Comparison of ENCODE assay signal across 8 mouse cellular contexts in the genomic region with DNA sequence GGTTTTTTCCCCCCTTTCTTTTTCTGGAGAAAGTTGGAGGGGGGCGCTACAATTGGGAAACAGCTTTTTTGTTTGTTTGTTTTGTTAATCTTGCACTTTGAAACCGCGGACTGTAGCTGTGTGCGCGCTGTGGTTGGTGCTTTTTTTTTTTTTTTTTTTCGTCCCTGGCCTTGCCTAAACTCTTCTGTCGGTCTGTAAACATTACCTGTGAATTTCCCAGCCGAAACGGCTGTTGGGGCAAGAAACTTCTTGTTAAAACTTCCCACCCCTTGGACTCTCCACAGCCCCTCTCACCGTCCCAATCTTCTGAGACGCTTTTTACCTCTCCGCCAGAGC. TPM values are rescaled to one million over a fixed set of nuclear protein-coding genes. Genes with fewer than 3 reads are reported as not detected.
A peak's percentile ranks its signal among the peaks of the same experiment; 100 is the strongest.
DNase-seq lines count a peak whose midpoint lies in the region; ATAC-seq and TF ChIP-seq lines count a peak whose summit lies in the region.

No protein-coding gene starts in this region.

- no peaks in the 10 kb centered on the region for H3K36me3 ChIP-seq in heart, embryonic 14.5 days (ENCODE audit: control insufficient read depth, insufficient read depth, low read length)
- no peaks in the 10 kb centered on the region for H3K36me3 ChIP-seq in ES-E14 (ENCODE audit: control insufficient read depth, insufficient read depth, low read length, poor library complexity, severe bottlenecking)
- no peaks in the 10 kb centered on the region for H3K36me3 ChIP-seq in hindbrain, embryonic 11.5 days (ENCODE audit: control insufficient read depth, insufficient read depth, low read length)
- peaks cover 44% of the 10 kb centered on the region for H3K36me3 ChIP-seq in megakaryocyte, embryonic 14.5 days (replicated peaks; ENCODE audit: low read length)

- peaks cover 23 to 38% of the 10 kb centered on the region in 2 experiments for H3K4me1 ChIP-seq in heart, embryonic 14.5 days (ENCODE audit: control insufficient read depth in 2 of 2, insufficient read depth in 2 of 2, low read length in 2 of 2)
- peaks cover 0 to 14% of the 10 kb centered on the region in 2 experiments; a peak in 1 of 4 replicates for H3K4me1 ChIP-seq in ES-E14 (ENCODE audit: control insufficient read depth in 2 of 2, insufficient read depth in 2 of 2, low read length in 2 of 2, poor library complexity in 1 of 2)
- peaks cover 6% of the 10 kb centered on the region for H3K4me1 ChIP-seq in hindbrain, embryonic 11.5 days (replicated peaks; ENCODE audit: control insufficient read depth, insufficient read depth, low read length)
- H3K4me1 ChIP-seq in megakaryocyte, embryonic 14.5 days = peaks cover 61% of the 10 kb centered on the region

- peak overlapping the region; percentile 98 for H3K4me2 ChIP-seq in heart, embryonic 14.5 days (ENCODE audit: low read length)
- H3K4me2 ChIP-seq in hindbrain, embryonic 11.5 days (replicated peaks; ENCODE audit: low read depth, low read length) = peak overlapping the region; percentile 83

- no peak for DNase-seq in heart, postnatal 14 days
- DNase-seq in ES-E14 (ENCODE audit: low read depth, low spot score) = no peak
- peak; percentile 22 for DNase-seq in hindbrain, embryonic 11.5 days (ENCODE audit: low spot score)
- DNase-seq in c-Kit-positive CD71-positive TER-119-positive erythroid progenitor cells, embryonic 14.5 days (ENCODE audit: low spot score) = no peak
- DNase-seq in left cerebral cortex, adult 11 months (ENCODE audit: low spot score) = no peak
- DNase-seq in layer of hippocampus, postnatal 36 days = no peak

- 0% methylated on average over 12 of the region's 12 CpGs for WGBS in heart, embryonic 14.5 days
- WGBS in hindbrain, embryonic 11.5 days = under 1% methylated on average over 12 of the region's 12 CpGs

- peak overlapping the region; percentile 5 to 73; a peak in 3 of 4 replicates for H3K27ac ChIP-seq in heart, embryonic 14.5 days (replicated peaks in 1 of 2; ENCODE audit: control insufficient read depth in 1 of 2, insufficient read depth in 1 of 2, low read depth in 2 of 2, low read length in 2 of 2)
- H3K27ac ChIP-seq in ES-E14 (ENCODE audit: insufficient read depth, low read depth, low read length, poor library complexity, severe bottlenecking) = no peak overlapping the region
- no peak overlapping the region for H3K27ac ChIP-seq in hindbrain, embryonic 11.5 days (ENCODE audit: low read depth, low read length)

- H3K27me3 ChIP-seq in heart, embryonic 14.5 days (ENCODE audit: control insufficient read depth, insufficient read depth, low read length) = no peaks in the 10 kb centered on the region
- H3K27me3 ChIP-seq in hindbrain, embryonic 11.5 days (ENCODE audit: control insufficient read depth, insufficient read depth, low read length) = peaks cover 22% of the 10 kb centered on the region
- no peaks in the 10 kb centered on the region for H3K27me3 ChIP-seq in megakaryocyte, embryonic 14.5 days (replicated peaks)

- peak overlapping the region; percentile 49 to 64 for H3K4me3 ChIP-seq in heart, embryonic 14.5 days (ENCODE audit: control insufficient read depth in 1 of 2, insufficient read depth in 1 of 2, low read depth in 1 of 2, low read length in 2 of 2)
- peak overlapping the region; percentile 69 to 70 for H3K4me3 ChIP-seq in ES-E14 (ENCODE audit: insufficient read depth in 1 of 2, low read depth in 1 of 2, low read length in 2 of 2, poor library complexity in 1 of 2, severe bottlenecking in 1 of 2)
- H3K4me3 ChIP-seq in hindbrain, embryonic 11.5 days (ENCODE audit: low read depth, low read length) = peak overlapping the region; percentile 39
- H3K4me3 ChIP-seq in megakaryocyte, embryonic 14.5 days (replicated peaks) = peak overlapping the region; percentile 99

- H3K9ac ChIP-seq in heart, embryonic 14.5 days (ENCODE audit: low read length) = peak overlapping the region; percentile 77
- peak overlapping the region; percentile 35; the same call in 1 of the 2 replicates for H3K9ac ChIP-seq in ES-E14 (ENCODE audit: insufficient read depth, low read depth, low read length, poor library complexity, severe bottlenecking)
- peak overlapping the region; percentile 17 for H3K9ac ChIP-seq in hindbrain, embryonic 11.5 days (ENCODE audit: low read depth, low read length)

- H3K9me3 ChIP-seq in heart, embryonic 14.5 days (ENCODE audit: control insufficient read depth, low read length) = no peaks in the 10 kb centered on the region
- H3K9me3 ChIP-seq in ES-E14 (ENCODE audit: control insufficient read depth, insufficient read depth, low read depth, low read length) = no peaks in the 10 kb centered on the region
- H3K9me3 ChIP-seq in hindbrain, embryonic 11.5 days (ENCODE audit: control insufficient read depth, low read length) = no peaks in the 10 kb centered on the region
- H3K9me3 ChIP-seq in megakaryocyte, embryonic 14.5 days = no peaks in the 10 kb centered on the region

- ATAC-seq in heart, embryonic 14.5 days (ENCODE audit: insufficient number of reproducible peaks, insufficient read depth, low FRiP score, low read depth) = no peak
- no peak for ATAC-seq in hindbrain, embryonic 11.5 days (ENCODE audit: low FRiP score)

- intact Hi-C loops in heart, postnatal 14 days (cut with DNase I) = loop anchor here (1.0 to 5.0 kb wide), 6 partner anchors 38 to 399 kb away; no protein-coding TSS in a partner anchor

- in situ Hi-C loops in ES-E14 (cut with MboI; ENCODE audit: low sequenced_read_pairs in 2 of 2, unreplicated experiment in 2 of 2) = loop anchor here (25.0 kb wide), 2 partner anchors 394 to 594 kb away; no protein-coding TSS in a partner anchor

TF ChIP-seq in ES-E14, 5 proteins besides CTCF, POLR2A, EP300 and RAD21:
- TF ChIP-seq ZNF384 (IDR thresholded peaks at IDR 0.05; ENCODE audit: low read depth, low read length) = peak; percentile 80
- TF ChIP-seq MAFK (IDR thresholded peaks at IDR 0.05; ENCODE audit: insufficient read depth, low read depth, low read length) = no peak

RNA-seq across cellular contexts. Expression of a gene that starts 0.3 kb away (rescaled TPM):
- polyA plus RNA-seq in heart, embryonic 14.5 days (2014; fragmentation: Nextera tagmentation; extraction: Ambion mirVana) = 33.3 and 36.6 TPM in 2 replicates
- total RNA-seq in heart, postnatal 14 days (2021) = 100 to 1,000 TPM; 102 to 105 TPM
- 3.8 and 5.3 TPM in 2 replicates for total RNA-seq in ES-E14 (2012; rRNA removed)
- polyA plus RNA-seq in hindbrain, embryonic 11.5 days (2014; fragmentation: Nextera tagmentation; extraction: Ambion mirVana) = 21.5 and 36.4 TPM in 2 replicates
- polyA plus RNA-seq in megakaryocyte, embryonic 14.5 days (2012; ENCODE audit: insufficient read depth, low replicate concordance) = 44.7 and 211 TPM in 2 replicates
- total RNA-seq in layer of hippocampus, postnatal 36 days (2021) = 10 to 100 TPM; 27.6 to 31.0 TPM

Comparison
In these comparisons a context has a peak if more than half of its experiments do, and no peak if none do; other contexts are left out.
1. H3K27ac ChIP-seq: peak in heart, embryonic 14.5 days (2 of 2); none in ES-E14 (single experiment) and hindbrain, embryonic 11.5 days (single experiment).
2. H3K4me3 ChIP-seq: peak in every context shown above with its lines; median percentile 99 in megakaryocyte, embryonic 14.5 days; 70 in ES-E14; 56 in heart, embryonic 14.5 days; 39 in hindbrain, embryonic 11.5 days.
3. H3K9ac ChIP-seq: peak in every context shown above with its lines; median percentile 77 in heart, embryonic 14.5 days; 35 in ES-E14; 17 in hindbrain, embryonic 11.5 days.